Mouse (Mus musculus) A20 (cell line): ENCODE measurements around the gene Lta.

Experiments used
- DNase-seq: peaks from one replicate; pipeline ENCODE4 v3.0.0-alpha.2; 2011; ENCODE audit warnings: low read depth, low spot score

The Lta gene

GRCm38 (mm10) chr17:35210593-35210992 is 5.4 kb upstream of the Lta start:
- DNase-seq, result no peak

- peak; percentile 92 for DNase-seq
Observed at GRCm38 (mm10) chr17:35209785-35210535, 4.8 kb upstream of the Lta start.

GRCm38 (mm10) chr17:35205380-35205769 is 224 bp upstream of the Lta start:
- peak; percentile 86 for DNase-seq

- no peak for DNase-seq
Observed at GRCm38 (mm10) chr17:35202442-35202841, 2.7 kb downstream of the Lta start.

- peak; percentile 89 for DNase-seq
Observed at GRCm38 (mm10) chr17:35201787-35202186, 3.4 kb downstream of the Lta start, which contains the start of gene Tnf. Gene Tnf (minus strand): TSS chr17:35202007.

- DNase-seq, result peak; percentile 72
Observed at GRCm38 (mm10) chr17:35201128-35201527, 4.0 kb downstream of the Lta start.

GRCm38 (mm10) chr17:35200398-35200797 is 4.8 kb downstream of the Lta start:
- peak; percentile 87 for DNase-seq

- DNase-seq, result no peak
Observed at GRCm38 (mm10) chr17:35198946-35199345, 6.2 kb downstream of the Lta start.

- DNase-seq, result peak; percentile 52
Observed at GRCm38 (mm10) chr17:35198029-35198428, 7.1 kb downstream of the Lta start.

GRCm38 (mm10) chr17:35197126-35197525 is 8.0 kb downstream of the Lta start:
- peak; percentile 89 for DNase-seq

GRCm38 (mm10) chr17:35196321-35196641 is 8.9 kb downstream of the Lta start:
- DNase-seq, result peak; percentile 80

GRCm38 (mm10) chr17:35195631-35196320 is 9.4 kb downstream of the Lta start:
- peak; percentile 93 for DNase-seq

GRCm38 (mm10) chr17:35194844-35195630 is 10.1 kb downstream of the Lta start:
- DNase-seq, result no peak

- DNase-seq, result peak; percentile 96
Observed at GRCm38 (mm10) chr17:35193881-35194843, 11.0 kb downstream of the Lta start, which contains the start of gene Ltb. Gene Ltb (plus strand): TSS chr17:35194439.

- DNase-seq, result peak; percentile 81
Observed at GRCm38 (mm10) chr17:35192924-35193323, 12.2 kb downstream of the Lta start.

- peak; percentile 60 for DNase-seq
Observed at GRCm38 (mm10) chr17:35191723-35192122, 13.4 kb downstream of the Lta start.

- peak; percentile 79 for DNase-seq
Observed at GRCm38 (mm10) chr17:35190096-35190495, 15.1 kb downstream of the Lta start.

GRCm38 (mm10) chr17:35189186-35189585 is 16.0 kb downstream of the Lta start:
- DNase-seq, result peak; percentile 71

GRCm38 (mm10) chr17:35187959-35188610 is 17.1 kb downstream of the Lta start, which contains the start of gene Lst1:
Gene Lst1 (minus strand): TSS chr17:35188439.
- DNase-seq, result peak; percentile 90

GRCm38 (mm10) chr17:35187345-35187744 is 17.8 kb downstream of the Lta start:
- peak; percentile 69 for DNase-seq
